Mouse (Mus musculus): ENCODE results near the gene Tmem266.

Gene Tmem266

GRCm38 (mm10) chr9:55326515-55327233 is at the start of gene Tmem266, which contains the start of gene Nrg4:
Gene Tmem266, plus strand, starts transcription at chr9:55326913.
Gene Nrg4, minus strand, starts transcription at chr9:55326844.
- peak; percentile 77 for DNase-seq (ENCODE audit: low read depth, low spot score)

- no peak for DNase-seq (ENCODE audit: low read depth, low spot score)
These were observed 49.2 kb upstream of the Tmem266 start for GRCm38 (mm10) chr9:55277562-55277961.

- DNase-seq (ENCODE audit: low read depth, low spot score): no peak
These were observed 47.4 kb upstream of the Tmem266 start for GRCm38 (mm10) chr9:55279114-55279825.

GRCm38 (mm10) chr9:55283516-55283915 is 43.2 kb upstream of the Tmem266 start:
- DNase-seq (ENCODE audit: low read depth, low spot score): peak; percentile 82

GRCm38 (mm10) chr9:55285197-55285596 is 41.5 kb upstream of the Tmem266 start:
- DNase-seq (ENCODE audit: low read depth, low spot score): no peak

GRCm38 (mm10) chr9:55289475-55290198 is 37.1 kb upstream of the Tmem266 start:
- DNase-seq (ENCODE audit: low read depth, low spot score): no peak

- peak; percentile 81 for DNase-seq (ENCODE audit: low read depth, low spot score)
These were observed 34.7 kb upstream of the Tmem266 start for GRCm38 (mm10) chr9:55291966-55292365.

- no peak for DNase-seq (ENCODE audit: low read depth, low spot score)
These were observed 30.5 kb upstream of the Tmem266 start for GRCm38 (mm10) chr9:55296221-55296620.

GRCm38 (mm10) chr9:55307066-55307465 is 19.6 kb upstream of the Tmem266 start:
- DNase-seq (ENCODE audit: low read depth, low spot score): no peak

- no peak for DNase-seq (ENCODE audit: low read depth, low spot score)
These were observed 19.2 kb upstream of the Tmem266 start for GRCm38 (mm10) chr9:55307557-55307956.

GRCm38 (mm10) chr9:55308455-55308854 is 18.3 kb upstream of the Tmem266 start:
- DNase-seq (ENCODE audit: low read depth, low spot score): no peak

GRCm38 (mm10) chr9:55311560-55311959 is 15.2 kb upstream of the Tmem266 start:
- DNase-seq (ENCODE audit: low read depth, low spot score): peak; percentile 83

- no peak for DNase-seq (ENCODE audit: low read depth, low spot score)
These were observed 13.0 kb upstream of the Tmem266 start for GRCm38 (mm10) chr9:55313619-55314261.

- DNase-seq (ENCODE audit: low read depth, low spot score): no peak
These were observed 4.1 kb upstream of the Tmem266 start for GRCm38 (mm10) chr9:55322641-55323040.

GRCm38 (mm10) chr9:55324085-55324484 is 2.6 kb upstream of the Tmem266 start:
- no peak for DNase-seq (ENCODE audit: low read depth, low spot score)

- no peak for DNase-seq (ENCODE audit: low read depth, low spot score)
These were observed 2.2 kb upstream of the Tmem266 start for GRCm38 (mm10) chr9:55324516-55324915.

- DNase-seq (ENCODE audit: low read depth, low spot score): no peak
These were observed 1.7 kb upstream of the Tmem266 start for GRCm38 (mm10) chr9:55325061-55325460.

GRCm38 (mm10) chr9:55325564-55326514 is 874 bp upstream of the Tmem266 start:
- DNase-seq (ENCODE audit: low read depth, low spot score): no peak

GRCm38 (mm10) chr9:55327234-55327615 is 512 bp downstream of the Tmem266 start:
- no peak for DNase-seq (ENCODE audit: low read depth, low spot score)

- no peak for DNase-seq (ENCODE audit: low read depth, low spot score)
These were observed 1.6 kb downstream of the Tmem266 start for GRCm38 (mm10) chr9:55328151-55328918.
